Mouse (Mus musculus): ENCODE measurements around the gene Gm20388.

DNA sequence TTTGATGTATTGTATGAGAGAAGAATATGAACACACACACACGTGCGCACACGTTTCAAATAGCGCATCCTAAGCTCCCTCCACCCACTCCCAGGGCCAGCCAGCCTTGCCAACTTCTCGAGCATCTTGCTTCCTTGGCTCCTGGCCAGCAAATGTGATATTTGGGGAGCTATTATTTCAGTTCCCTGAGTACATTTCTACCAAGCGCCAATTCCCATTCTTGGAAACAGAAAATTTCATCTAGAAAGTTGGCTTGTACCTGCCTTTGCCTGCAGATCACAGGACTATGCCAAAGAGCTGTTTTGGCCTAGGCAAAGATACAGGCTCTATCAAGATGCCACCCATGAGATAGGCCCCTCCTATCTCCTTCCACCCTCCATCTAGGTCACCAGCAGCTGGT, 2644.1 kb downstream of the Gm20388 start:
- TF ChIP-seq CTCF (IDR thresholded peaks at IDR 0.05; ENCODE audit: control insufficient read depth, insufficient read depth, low read length) (no peak), POLR2A (IDR thresholded peaks at IDR 0.05; ENCODE audit: borderline replicate concordance, control insufficient read depth, low read depth, low read length) (no peak)

Data from bone marrow, adult 2 months (tissue).